7 mouse cellular contexts compared by ENCODE assay signal in the genomic region with DNA sequence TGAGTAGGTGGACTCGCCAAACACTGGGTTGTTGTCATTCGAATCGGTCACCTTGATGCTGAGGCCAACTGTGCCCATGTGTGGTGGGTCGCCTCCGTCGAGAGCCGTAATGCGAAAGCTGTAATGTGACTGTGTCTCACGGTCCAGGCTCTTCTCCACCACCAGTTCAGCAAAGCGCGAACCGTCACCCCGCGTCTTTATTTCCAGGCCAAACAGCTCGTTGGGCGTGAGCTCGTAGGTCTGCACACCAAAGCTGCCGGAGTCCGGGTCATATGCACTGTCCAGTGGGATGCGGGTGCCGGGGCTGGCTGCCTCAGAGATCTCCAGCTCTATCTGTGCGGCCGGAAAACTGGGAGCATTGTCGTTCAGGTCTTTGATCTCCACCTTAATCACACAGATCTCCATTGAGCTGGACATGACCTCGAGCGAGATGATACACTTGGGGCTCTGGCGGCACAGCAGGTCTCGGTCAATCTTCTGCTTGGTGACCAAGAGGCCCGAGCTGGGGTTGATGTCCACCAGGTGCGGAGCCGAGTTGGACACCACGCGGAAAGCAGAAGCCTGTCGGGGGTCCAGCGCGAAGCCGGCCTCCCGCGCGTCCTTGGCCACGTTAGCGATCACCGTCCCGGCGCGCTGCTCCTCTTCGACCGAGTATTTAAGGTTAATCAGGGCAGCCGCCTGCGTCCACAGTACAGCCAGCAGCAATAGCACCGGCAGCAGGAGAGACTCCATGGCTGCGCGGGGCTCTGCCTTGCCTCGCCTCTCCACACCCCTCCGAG. TPM values are rescaled to one million over a fixed set of nuclear protein-coding genes. Genes with fewer than 3 reads are reported as not detected.
DNase-seq lines count a peak whose midpoint lies in the region; ATAC-seq lines count a peak whose summit lies in the region.

No protein-coding gene starts in this region.

- 20% methylated on average over 50 of the region's 55 CpGs for WGBS in lung, embryonic 16.5 days
- WGBS in forebrain, embryonic 11.5 days: 29% methylated on average over 46 of the region's 55 CpGs
- 13% methylated on average over 55 of the region's 55 CpGs for WGBS in limb, embryonic 10.5 days

- H3K4me1 ChIP-seq in lung, embryonic 16.5 days (replicated peaks; ENCODE audit: control insufficient read depth, insufficient read depth, low read length): no peaks in the 10 kb centered on the region
- H3K4me1 ChIP-seq in forebrain, embryonic 11.5 days (replicated peaks; ENCODE audit: control insufficient read depth, insufficient read depth, low read length): no peaks in the 10 kb centered on the region
- no peaks in the 10 kb centered on the region; the same call in 1 of the 2 replicates for H3K4me1 ChIP-seq in limb, embryonic 10.5 days

- peak overlapping the region; percentile 55 for H3K4me3 ChIP-seq in lung, embryonic 16.5 days (ENCODE audit: low read length)
- peak overlapping the region; percentile 57 for H3K4me3 ChIP-seq in forebrain, embryonic 11.5 days (ENCODE audit: low read depth, low read length)
- peak overlapping the region; percentile 60 for H3K4me3 ChIP-seq in limb, embryonic 10.5 days

- intact Hi-C loops in gastrocnemius, postnatal 36 days (cut with DNase I): no loop called here

- peaks cover 32% of the 10 kb centered on the region for H3K27me3 ChIP-seq in lung, embryonic 16.5 days (ENCODE audit: control insufficient read depth, insufficient read depth, low read depth, low read length)
- H3K27me3 ChIP-seq in forebrain, embryonic 11.5 days (ENCODE audit: control insufficient read depth, insufficient read depth, low read length): no peaks in the 10 kb centered on the region
- H3K27me3 ChIP-seq in limb, embryonic 10.5 days (ENCODE audit: low read depth, poor library complexity, severe bottlenecking): peaks cover 98% of the 10 kb centered on the region

- ATAC-seq in lung, embryonic 16.5 days (ENCODE audit: low read depth): no peak
- ATAC-seq in forebrain, embryonic 11.5 days (replicated peaks; ENCODE audit: low FRiP score): no peak

- H3K9ac ChIP-seq in lung, embryonic 16.5 days (ENCODE audit: low read length): peak overlapping the region; percentile 50
- H3K9ac ChIP-seq in forebrain, embryonic 11.5 days (ENCODE audit: low read length): peak overlapping the region; percentile 72

- H3K4me2 ChIP-seq in lung, embryonic 16.5 days (ENCODE audit: low read depth, low read length): peak overlapping the region; percentile 77
- peak overlapping the region; percentile 62 for H3K4me2 ChIP-seq in forebrain, embryonic 11.5 days (ENCODE audit: low read depth, low read length, severe bottlenecking)

- H3K9me3 ChIP-seq in lung, embryonic 16.5 days (ENCODE audit: control insufficient read depth, low read length): no peaks in the 10 kb centered on the region
- H3K9me3 ChIP-seq in forebrain, embryonic 11.5 days (ENCODE audit: control insufficient read depth, low read length): no peaks in the 10 kb centered on the region
- no peaks in the 10 kb centered on the region for H3K9me3 ChIP-seq in limb, embryonic 10.5 days (replicated peaks)

- no peak overlapping the region for H3K27ac ChIP-seq in lung, embryonic 16.5 days (ENCODE audit: low read length)
- no peak overlapping the region for H3K27ac ChIP-seq in forebrain, embryonic 11.5 days (ENCODE audit: low read depth, low read length)
- H3K27ac ChIP-seq in limb, embryonic 10.5 days: peak overlapping the region; percentile 53; the same call in 1 of the 2 replicates

- no peaks in the 10 kb centered on the region for H3K36me3 ChIP-seq in lung, embryonic 16.5 days (ENCODE audit: control insufficient read depth, insufficient read depth, low read length)
- no peaks in the 10 kb centered on the region for H3K36me3 ChIP-seq in forebrain, embryonic 11.5 days (ENCODE audit: control insufficient read depth, insufficient read depth, low read length)
- H3K36me3 ChIP-seq in limb, embryonic 10.5 days: no peaks in the 10 kb centered on the region

- DNase-seq in lung, postnatal 25 days (ENCODE audit: low spot score): no peak
- peak; percentile 60 for DNase-seq in forebrain, embryonic 11.5 days (ENCODE audit: low spot score)
- DNase-seq in limb, embryonic 10.5 days (ENCODE audit: low spot score): no peak
- peak; percentile 14 for DNase-seq in retina, embryonic 14.5 days (ENCODE audit: low spot score)
- DNase-seq in gastrocnemius, postnatal 36 days: no peak
- DNase-seq in adipocyte (ENCODE audit: low spot score): no peak

RNA-seq across cellular contexts. Expression of gene Pcdh19, which starts 2.1 kb away (rescaled TPM):
- polyA plus RNA-seq in lung, embryonic 16.5 days (2015; fragmentation: Nextera tagmentation; extraction: Ambion mirVana): 1.7 and 2.1 TPM in 2 replicates
- polyA plus RNA-seq in forebrain, embryonic 11.5 days (2014; fragmentation: Nextera tagmentation; extraction: Ambion mirVana): 14.1 and 15.8 TPM in 2 replicates
- polyA plus RNA-seq in limb, embryonic 10.5 days (2016; fragmentation: Nextera tagmentation; extraction: Ambion mirVana): 3.1 and 4.0 TPM in 2 replicates
- total RNA-seq in gastrocnemius, postnatal 36 days (2021): 1 to 10 TPM; 2.8 to 3.5 TPM

Comparison
In these comparisons a context has a peak if more than half of its experiments do, and no peak if none do; other contexts are left out.
1. DNase-seq: peak in forebrain, embryonic 11.5 days (single experiment) and retina, embryonic 14.5 days (single experiment); none in lung, postnatal 25 days (single experiment), limb, embryonic 10.5 days (single experiment), gastrocnemius, postnatal 36 days (0 of 2) and adipocyte (single experiment).
2. Peak in every context shown above with its lines, with median percentiles within 50 percentile points of each other: H3K4me3 ChIP-seq.